8 mouse cellular contexts compared by ENCODE assay signal in the genomic region with DNA sequence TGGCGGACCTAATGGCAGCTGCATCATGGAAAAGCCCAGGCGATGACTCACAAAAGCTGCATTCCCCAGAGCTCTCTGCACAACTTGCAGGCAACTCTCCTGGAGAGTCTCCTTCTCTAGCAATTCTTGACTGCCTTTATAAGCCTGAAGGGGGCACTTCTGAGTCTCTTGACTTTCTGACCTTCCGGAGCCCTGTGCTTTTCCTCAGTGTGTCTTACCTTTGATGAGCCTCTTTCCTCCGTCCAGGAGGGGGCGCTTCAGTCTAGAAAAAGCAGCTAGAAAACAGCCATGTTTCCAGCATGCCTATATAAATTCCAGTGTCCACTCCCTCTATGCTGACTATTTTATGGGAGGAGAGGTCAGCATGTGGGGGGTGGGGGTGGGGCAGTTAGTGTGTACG.
DNase-seq lines count a peak whose midpoint lies in the region; ATAC-seq and TF ChIP-seq lines count a peak whose summit lies in the region.
"Had no signal": no experiment of that assay in that cellular context is flagged by ENCODE, and none has a peak within 500 bp of the region (broad histone marks: within the 10 kb centered on the region; RNA-seq: fewer than 3 reads in every experiment).

No protein-coding gene starts in this region.

- H3K27me3 ChIP-seq in midbrain, embryonic 10.5 days (ENCODE audit: low read depth, poor library complexity, severe bottlenecking) = no peaks in the 10 kb centered on the region
- H3K27me3 ChIP-seq in midbrain, embryonic 16.5 days (ENCODE audit: control insufficient read depth, insufficient read depth, low read depth, low read length) = no peaks in the 10 kb centered on the region
- no peaks in the 10 kb centered on the region for H3K27me3 ChIP-seq in kidney, postnatal 0 days (ENCODE audit: insufficient read depth, low read length)
- H3K27me3 ChIP-seq: heart, embryonic 15.5 days had no signal

- peaks cover 4% of the 10 kb centered on the region for H3K9me3 ChIP-seq in midbrain, embryonic 10.5 days (replicated peaks)
- no peaks in the 10 kb centered on the region for H3K9me3 ChIP-seq in midbrain, embryonic 16.5 days (replicated peaks; ENCODE audit: control insufficient read depth, low read length, poor library complexity, severe bottlenecking)
- no peaks in the 10 kb centered on the region for H3K9me3 ChIP-seq in kidney, postnatal 0 days (replicated peaks; ENCODE audit: low read length)
- H3K9me3 ChIP-seq: heart, embryonic 15.5 days had no signal

- no peaks in the 10 kb centered on the region for H3K4me1 ChIP-seq in midbrain, embryonic 10.5 days
- no peaks in the 10 kb centered on the region for H3K4me1 ChIP-seq in midbrain, embryonic 16.5 days (ENCODE audit: control insufficient read depth, insufficient read depth, low read length)
- H3K4me1 ChIP-seq in kidney, postnatal 0 days (replicated peaks; ENCODE audit: insufficient read depth, low read length) = no peaks in the 10 kb centered on the region
- H3K4me1 ChIP-seq: heart, embryonic 15.5 days had no signal

- no peak overlapping the region for H3K4me3 ChIP-seq in midbrain, embryonic 10.5 days
- no peak overlapping the region for H3K4me3 ChIP-seq in midbrain, embryonic 16.5 days (ENCODE audit: low read depth, low read length)
- no peak overlapping the region for H3K4me3 ChIP-seq in kidney, postnatal 0 days (replicated peaks; ENCODE audit: low read depth, low read length)
- H3K4me3 ChIP-seq: heart, embryonic 15.5 days had no signal

- H3K36me3 ChIP-seq in midbrain, embryonic 10.5 days = no peaks in the 10 kb centered on the region
- no peaks in the 10 kb centered on the region for H3K36me3 ChIP-seq in midbrain, embryonic 16.5 days (ENCODE audit: control insufficient read depth, insufficient read depth, low read length)
- no peaks in the 10 kb centered on the region for H3K36me3 ChIP-seq in kidney, postnatal 0 days (ENCODE audit: insufficient read depth, low read length)
- H3K36me3 ChIP-seq: heart, embryonic 15.5 days had no signal

- no peak overlapping the region for H3K27ac ChIP-seq in midbrain, embryonic 10.5 days (replicated peaks)
- H3K27ac ChIP-seq in midbrain, embryonic 16.5 days (ENCODE audit: low read length) = no peak overlapping the region
- H3K27ac ChIP-seq in kidney, postnatal 0 days = no peak overlapping the region
- H3K27ac ChIP-seq: heart, embryonic 15.5 days had no signal

- DNase-seq in midbrain, embryonic 10.5 days (ENCODE audit: low spot score) = peak; percentile 57
- peak; percentile 56 for DNase-seq in T-cell, adult 2 months (ENCODE audit: low spot score)
- DNase-seq in cerebellum, postnatal 14 days = peak; percentile 48 to 69
- peak; percentile 56 for DNase-seq in kidney, postnatal 0 days (ENCODE audit: low spot score)
- peak; percentile 38 to 59 for DNase-seq in natural killer cell, adult 2 months (ENCODE audit: low spot score in 2 of 2)
- DNase-seq in ovary, postnatal 14 days (ENCODE audit: low spot score) = no peak

- no peak overlapping the region for H3K9ac ChIP-seq in midbrain, embryonic 16.5 days (ENCODE audit: low read depth, low read length)
- H3K9ac ChIP-seq in kidney, postnatal 0 days (ENCODE audit: low read depth, low read length) = no peak overlapping the region
- H3K9ac ChIP-seq: heart, embryonic 15.5 days had no signal

- WGBS in midbrain, embryonic 10.5 days = 74% methylated on average over 6 of the region's 6 CpGs
- 73% methylated on average over 6 of the region's 6 CpGs for WGBS in midbrain, embryonic 16.5 days
- 73% methylated on average over 6 of the region's 6 CpGs for WGBS in kidney, postnatal 0 days

- peak; percentile 65 for TF ChIP-seq CTCF in kidney, postnatal 0 days (IDR thresholded peaks at IDR 0.05; ENCODE audit: low read depth)

- ATAC-seq in midbrain, embryonic 16.5 days = no peak
- ATAC-seq in kidney, postnatal 0 days (replicated peaks; ENCODE audit: low FRiP score, low read depth) = no peak

- no peak overlapping the region for H3K4me2 ChIP-seq in midbrain, embryonic 16.5 days (ENCODE audit: low read length)
- H3K4me2 ChIP-seq in kidney, postnatal 0 days (ENCODE audit: low read length) = no peak overlapping the region
- H3K4me2 ChIP-seq: heart, embryonic 15.5 days had no signal
